Mouse (Mus musculus): Measurements from ENCODE around the gene Cux1.

Gene Cux1

DNA sequence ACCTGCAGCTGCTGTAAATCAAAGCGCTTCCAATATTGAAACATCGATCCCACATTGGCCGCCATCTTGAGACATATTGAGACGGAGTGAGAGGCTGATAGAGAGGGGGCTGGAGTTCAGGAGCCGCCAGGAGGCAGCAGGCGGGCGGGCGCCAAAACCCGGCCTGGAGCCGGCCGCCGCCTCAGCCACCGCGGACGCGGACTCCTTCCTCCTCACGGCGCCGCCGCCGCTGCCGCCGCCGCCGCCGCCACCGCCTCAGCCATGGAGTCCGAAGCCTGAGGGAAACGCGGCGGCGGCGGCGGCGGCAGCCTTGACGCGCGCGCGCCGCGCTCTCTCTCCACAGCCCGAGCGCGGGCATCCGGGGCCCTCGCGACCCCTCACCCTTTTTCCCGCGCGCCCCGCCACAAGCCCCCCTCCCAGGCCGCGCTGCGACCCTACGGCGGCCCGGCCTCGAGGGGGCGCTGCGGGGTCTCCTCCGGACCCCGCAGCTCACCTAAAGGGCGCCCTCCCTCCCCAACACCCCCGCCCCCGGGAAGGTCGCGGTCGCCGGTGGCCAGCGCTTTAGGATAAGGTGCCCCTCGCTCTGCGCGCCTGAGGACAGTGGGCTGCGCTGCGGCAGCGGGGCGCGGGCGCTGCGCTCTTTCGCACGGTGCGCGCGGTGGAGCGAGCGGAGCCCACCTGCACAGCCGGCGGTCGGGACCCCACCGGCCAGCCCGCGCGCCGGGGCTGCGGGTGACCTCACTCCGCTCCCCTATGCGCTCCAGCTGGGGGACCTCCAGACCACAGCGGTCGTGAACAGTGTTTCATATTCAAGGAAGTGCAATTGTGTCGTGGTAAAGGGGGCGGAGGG is at the start of gene Cux1:
Cux1 (minus strand) TSS at position 315 of the 850 bp plus-strand sequence.
- in situ Hi-C loops (cut with MboI, MseI): no loop called here

DNA sequence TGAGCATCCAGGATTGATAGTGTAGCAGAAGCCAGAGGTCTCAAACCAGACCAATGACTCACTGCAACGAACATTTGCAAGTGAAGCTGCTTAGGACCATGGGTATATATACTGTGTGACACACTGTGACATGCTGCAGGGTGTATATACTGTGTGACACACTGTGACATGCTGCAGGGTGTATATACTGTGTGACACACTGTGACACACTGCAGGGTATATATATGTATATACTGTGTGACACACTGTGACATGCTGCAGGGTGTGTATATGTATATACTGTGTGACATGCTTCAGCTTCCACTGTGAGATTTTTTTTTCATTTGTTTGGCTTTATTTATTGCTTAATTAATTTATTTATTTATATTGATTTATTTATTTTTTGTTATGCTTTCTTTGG is 45.1 kb upstream of the Cux1 start:
- in situ Hi-C loops (cut with MboI, MseI): no loop called here

DNA sequence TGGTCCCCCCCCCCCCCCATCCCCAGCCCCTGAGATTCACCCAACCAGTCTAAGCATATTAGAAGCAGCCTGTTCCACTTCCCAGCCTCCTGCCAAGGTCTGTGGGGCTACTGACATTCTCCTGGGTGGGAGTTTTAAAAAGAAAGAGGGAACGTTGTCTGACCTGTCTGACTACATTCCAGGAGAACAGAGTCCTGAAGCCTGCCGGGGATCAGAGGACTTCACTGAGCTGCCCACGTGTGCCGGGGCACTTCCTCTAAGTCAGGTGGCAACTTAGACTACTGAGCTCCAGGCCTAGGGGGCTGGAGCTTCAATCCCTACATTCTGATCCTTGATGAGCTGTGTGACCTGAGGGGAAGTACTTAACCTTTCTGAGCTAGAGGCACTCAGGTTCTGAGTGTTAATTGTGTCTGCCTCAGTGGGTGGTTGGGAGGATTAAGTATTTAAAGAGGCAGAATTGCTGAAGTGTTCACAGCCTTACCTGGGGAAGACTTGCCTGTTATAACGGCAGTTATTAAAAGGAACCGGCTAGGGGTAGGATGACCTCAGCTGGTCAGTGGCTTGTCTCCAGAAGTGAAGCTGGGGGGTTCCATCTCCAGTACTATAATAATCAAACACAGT is 41.6 kb upstream of the Cux1 start:
- in situ Hi-C loops (cut with MboI, MseI): no loop called here

DNA sequence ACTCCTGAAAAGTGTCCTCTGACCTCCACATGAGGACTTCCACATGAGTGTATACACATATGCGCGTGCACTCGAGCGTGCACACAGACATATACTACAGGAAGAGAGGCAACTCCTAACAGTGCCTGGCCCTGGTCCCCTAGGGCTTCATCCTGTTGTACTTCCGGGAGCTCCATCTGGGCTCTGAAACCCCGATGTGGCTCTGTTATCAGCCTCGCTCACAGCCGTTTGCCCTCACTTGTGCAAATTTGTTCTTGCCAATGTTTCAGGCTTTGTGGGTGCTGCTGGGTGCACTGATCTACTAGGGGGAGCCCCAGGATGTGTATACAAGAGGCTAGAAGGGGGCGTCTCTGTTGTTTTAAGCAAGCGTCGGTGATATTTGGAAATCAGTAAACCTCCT is 37.9 kb upstream of the Cux1 start:
- in situ Hi-C loops (cut with MboI, MseI): no loop called here

DNA sequence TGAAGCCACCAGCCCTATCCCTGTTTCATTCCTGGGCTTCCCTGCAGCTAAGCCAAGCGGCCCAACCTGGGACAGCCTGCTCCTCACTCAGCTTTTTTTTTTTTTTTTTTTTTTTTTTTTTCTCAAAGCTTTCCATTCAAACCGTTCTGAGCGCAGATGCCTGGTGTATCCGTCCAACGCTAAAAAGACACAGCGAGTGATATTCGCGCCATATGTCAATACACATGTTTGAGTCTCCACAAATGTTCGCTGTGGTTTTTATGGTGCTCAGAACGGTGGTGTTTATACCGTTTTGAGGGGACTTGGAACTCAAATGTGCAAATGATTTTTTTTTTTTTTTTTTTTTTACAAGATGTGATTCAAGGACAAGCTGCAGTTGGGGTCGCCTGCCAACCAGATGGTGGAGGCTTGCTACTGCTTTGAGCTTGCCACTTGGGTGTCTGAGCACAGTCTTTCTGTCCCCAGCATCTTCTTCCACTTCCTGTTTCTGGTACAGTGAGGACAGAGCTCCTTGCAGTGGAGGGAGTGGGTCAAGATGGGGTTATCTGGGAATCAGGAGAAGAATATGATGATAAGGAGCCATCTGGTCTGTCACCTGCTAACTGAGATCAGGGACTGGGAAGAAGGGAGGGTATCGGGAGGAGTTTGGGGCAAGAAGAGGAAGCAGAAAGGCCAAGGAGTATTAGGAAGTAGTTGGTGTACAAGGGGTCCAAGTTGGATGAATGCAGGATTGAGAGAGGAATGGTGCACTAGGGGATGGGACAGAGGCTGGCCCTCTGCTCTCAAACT is 36.1 kb upstream of the Cux1 start:
- in situ Hi-C loops (cut with MboI, MseI): no loop called here

DNA sequence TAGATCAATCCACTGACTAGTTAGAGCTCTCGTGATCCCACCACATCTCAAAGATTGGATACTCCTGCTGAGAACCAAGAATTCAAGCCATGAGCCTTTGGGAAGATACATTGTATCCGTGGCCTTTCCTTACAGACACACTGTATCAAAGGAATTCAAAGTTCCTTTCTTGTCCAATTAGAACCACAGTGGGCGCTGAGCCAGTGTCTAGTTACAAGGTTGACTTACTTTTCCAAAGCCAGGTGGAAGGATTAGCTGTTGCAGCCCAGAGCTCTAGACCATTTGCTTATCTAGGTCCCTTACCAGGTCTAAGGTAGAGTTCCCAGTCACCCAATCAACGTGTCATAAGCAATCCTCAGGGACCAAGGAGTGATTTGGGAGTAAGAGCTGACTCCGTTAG is 33.2 kb upstream of the Cux1 start:
- in situ Hi-C loops (cut with MboI, MseI): no loop called here

DNA sequence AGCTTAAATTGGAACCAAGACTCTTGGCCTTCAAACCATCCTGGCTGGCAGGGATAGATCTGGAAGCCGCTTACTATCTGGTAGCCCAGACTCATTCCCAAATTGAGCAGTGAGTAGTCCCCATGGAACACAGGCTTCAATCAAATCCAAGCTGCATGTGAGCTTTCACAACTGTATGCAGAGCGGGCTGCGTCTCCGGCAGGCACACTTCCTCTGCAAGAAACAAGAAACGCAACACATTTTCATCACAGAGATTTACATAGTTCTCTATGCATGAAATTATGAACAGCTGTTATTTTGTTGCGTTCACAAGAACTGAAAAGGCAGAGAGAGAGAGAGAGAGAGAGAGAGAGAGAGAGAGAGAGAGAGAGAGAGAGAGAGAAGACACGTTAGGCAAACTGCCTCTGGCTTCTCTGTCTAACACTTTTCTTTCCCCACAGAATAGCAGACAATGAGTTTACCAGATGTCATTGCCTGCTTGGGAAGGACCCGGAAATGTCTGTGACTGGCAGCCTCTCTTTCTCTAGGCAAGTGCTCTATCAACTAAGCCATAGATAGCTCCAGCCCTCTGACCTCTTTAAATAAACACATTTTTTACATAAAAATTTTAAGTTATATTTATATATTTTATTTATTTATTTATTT is 27.7 kb upstream of the Cux1 start:
- in situ Hi-C loops (cut with MboI, MseI): no loop called here

DNA sequence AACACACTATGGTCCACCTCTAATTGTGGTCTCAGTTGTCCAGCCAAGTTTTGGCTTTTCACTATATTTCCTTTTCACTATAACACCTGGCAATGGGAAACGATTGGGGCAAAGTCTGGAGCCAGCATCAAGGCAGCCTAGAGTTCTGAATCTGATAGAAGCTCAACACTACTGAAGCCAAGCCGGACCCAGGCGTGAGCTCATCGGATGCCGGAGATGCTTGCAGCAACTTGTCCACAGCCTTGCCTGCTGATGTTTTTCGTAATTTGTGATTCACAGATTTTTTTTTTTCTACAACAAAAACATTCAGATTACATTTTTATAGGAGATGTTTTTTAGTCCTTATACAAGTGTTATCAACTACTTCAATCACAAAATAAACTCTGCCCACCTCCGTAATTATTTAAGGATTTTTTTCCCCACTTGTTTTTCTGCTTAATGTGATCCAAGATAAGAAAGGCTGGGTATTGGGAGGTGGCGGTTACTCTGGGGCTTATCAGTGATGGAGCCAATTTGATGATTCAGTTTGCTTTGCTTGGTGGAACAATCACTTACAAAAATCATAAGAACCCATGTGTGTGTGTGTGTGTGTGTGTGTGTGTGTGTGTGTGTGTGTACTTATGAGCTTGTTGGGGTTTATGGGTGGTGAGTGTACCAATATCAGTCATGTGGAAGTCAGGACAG is 24.7 kb upstream of the Cux1 start:
- in situ Hi-C loops (cut with MboI, MseI): no loop called here

DNA sequence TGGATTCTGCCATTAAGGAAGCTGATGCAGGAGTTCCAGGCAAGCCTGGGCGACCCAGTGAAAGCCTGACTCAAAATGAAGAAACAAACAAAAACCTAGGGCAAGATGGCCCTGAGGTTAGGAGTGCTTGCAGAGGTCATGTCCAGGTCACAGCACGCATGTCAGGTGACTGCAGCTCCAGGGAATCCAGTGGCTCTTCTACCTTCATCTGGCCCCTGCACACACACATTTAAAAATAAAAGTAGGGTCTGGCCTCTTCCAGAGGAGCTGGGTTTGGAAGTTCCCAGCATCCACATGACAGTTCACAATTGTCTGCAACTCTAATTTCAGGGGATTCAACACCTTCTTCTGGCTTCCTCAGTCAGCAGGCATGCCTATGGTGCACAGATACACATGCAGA is 21.7 kb upstream of the Cux1 start:
- in situ Hi-C loops (cut with MboI, MseI): no loop called here

DNA sequence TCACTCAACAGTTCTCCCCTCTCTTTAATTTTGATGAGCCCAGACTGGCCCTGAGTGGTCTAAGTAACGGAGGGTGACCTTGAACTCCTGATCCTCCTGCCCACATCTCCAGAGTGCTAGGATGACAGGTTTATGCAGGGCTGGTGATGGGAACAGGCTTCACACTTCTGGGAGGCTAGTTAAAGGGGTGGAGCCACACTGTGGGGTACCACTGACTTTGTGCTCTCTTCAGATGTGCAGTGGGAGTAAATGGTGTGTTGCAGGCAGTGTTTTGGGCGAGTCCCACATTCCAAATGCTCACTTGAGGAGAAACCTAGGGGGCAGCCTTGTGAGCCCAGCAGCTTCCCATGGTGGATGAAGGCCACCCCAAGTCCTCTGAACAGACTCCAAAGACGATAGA is 21.2 kb upstream of the Cux1 start:
- in situ Hi-C loops (cut with MboI, MseI): no loop called here

DNA sequence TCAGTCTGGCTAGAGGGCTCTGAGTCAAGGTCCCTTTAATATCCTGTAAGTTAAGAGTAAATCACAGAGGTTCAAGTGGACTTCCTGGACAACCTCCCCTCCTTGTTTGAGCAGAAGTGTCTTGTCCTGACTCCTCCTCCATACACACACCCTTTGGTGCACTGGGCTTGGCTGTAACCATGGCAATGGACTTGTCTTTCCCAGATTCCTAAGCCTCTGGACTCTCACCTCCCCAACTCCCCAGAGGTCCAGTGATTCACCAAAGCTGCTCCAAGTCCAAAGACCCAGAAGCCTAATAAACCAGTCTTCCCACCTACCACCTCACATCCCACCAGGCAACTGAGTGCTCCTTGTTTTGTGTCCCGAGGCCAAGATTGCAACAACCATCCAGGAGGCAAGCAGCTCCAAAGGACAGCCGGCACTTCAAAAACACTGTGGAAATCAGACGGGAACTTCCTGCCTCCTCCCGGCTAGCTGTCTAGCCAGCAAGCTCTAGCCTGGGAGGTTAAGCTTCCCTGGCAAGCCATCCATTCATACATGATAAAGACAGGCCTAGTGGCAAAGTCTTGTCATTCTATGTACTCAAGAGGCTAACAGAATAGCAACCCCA is 17.5 kb upstream of the Cux1 start:
- in situ Hi-C loops (cut with MboI, MseI): no loop called here

DNA sequence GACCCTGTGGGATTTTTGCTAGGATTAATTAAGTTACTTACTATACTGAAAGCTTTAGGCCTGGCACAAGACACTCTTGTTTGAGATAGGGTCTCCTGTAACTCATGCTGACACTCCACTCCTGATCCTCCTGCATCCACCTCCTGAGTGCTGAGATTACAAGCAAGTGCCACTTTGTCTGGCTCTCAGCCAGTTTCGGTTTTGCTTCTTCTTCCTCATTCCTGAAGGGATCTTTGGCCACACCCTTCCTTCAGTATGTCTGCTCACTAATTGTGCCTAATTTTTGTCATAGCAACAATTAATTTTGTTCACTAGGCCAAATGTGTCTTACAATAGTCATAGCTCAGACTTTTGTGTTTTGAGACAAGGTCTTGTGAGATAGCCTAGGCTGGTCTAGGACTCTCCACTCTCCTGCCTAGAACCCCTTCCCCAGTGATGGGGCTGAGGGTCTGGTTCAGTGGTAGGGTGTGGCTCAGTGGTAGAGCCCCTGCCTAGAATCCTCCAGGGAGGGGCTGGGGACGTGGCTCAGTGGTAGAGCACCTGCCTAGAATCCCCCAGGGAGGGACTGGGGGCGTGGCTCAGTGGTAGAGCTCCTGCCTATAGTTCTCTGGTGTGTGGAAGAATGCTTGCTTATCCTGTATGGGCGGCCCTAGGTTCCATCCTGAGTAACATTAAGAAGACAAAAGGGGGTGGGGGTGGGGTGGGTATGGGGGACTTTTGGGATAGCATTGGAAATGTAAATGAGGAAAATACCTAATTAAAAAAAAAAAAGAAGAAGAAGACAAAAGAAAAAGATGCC is 16.6 kb upstream of the Cux1 start:
- in situ Hi-C loops (cut with MboI, MseI): no loop called here

DNA sequence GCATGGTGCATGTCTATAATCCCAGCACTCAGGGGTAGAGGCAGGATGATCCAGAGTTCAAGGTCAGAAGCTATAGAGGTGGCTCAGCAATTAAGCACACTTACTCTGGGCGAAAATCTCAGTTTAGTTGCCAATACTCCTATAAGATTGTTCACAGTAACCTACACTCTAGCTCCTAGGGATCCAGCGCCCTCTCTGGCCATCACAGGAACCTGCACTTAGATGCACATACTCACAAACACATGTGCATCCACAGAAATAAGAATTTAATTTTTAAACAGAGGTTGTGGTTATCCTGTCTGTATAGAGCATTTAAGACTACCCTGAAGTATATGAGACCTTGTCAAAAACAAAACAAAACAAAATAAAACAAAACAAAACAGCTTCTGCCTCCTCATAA is 16.0 kb upstream of the Cux1 start:
- in situ Hi-C loops (cut with MboI, MseI): no loop called here

DNA sequence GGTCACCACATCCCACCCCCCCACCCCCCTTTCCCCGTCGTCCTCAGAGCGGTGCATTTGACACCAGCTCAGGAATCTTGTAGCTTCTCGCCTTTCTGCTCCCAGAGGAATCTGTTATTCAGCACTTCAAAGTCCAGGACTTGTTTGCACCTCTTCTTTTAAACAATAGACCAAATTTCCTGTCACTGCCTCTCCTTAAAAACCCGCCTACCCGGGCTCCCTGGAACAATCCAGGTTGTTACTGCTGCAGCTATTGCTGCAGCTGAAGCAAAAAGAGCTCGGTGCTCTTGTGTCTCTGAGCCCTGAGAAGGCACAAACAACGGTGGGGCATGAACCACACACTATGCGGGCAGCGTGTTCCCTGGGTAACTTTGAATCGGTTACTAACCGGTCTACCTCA is 14.9 kb upstream of the Cux1 start:
- in situ Hi-C loops (cut with MboI, MseI): no loop called here

DNA sequence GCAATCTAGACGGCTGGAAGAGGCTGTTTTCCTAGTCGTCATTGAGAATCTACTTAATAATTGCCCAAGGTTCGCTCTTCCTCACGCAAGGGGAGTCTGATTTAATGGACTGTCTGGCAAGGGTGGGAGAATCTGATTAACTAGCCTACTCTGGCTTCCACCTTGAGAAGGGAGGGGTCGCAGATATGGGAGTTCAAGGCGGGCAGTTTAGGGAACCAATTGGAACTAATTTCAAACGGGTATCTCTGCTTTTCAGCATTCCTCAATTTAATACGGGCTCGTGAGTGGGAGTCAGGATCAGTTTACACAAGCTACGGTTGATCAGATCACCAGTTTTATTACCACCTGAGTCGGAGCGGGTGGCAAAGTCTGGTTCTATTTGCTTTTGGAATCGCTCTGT is 14.3 kb upstream of the Cux1 start:
- in situ Hi-C loops (cut with MboI, MseI): no loop called here

DNA sequence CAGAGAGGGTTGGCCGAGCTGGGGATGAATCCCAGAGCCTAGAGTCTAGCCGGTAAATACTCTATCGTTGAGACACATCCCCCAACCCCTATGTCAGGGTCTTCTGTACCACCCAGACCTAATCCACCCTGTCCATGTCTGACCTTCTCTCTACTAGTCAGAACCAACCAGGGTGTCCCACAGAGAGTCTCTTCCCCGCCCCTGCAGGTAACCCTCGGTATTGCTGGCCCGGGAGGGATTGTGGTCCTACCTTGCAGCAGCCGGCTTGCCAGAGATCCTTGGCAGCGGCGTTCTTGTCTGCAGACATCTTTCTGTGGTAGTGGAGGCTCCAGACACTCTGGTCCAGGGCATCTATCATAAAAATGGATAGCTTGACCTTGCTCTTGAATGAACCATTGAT is 13.9 kb upstream of the Cux1 start:
- in situ Hi-C loops (cut with MboI, MseI): no loop called here

DNA sequence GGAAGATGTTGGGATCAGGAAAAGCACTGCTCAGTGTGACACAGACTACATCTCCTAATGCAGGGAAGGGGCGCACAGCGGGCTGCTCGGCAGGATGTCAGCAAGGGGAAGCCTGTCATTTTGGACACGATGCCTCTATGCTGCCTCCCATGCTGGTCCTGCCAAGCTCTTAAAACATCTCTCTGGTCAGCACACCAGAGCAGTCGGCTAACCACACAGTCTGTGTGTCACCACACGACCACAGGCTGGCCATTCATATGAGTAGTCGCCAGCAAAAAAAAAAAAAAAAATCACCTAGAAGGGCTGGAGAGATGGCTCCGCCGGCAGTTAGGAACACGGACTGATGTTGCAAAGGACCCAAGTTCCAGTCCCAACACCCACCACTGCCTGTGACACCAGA is 10.9 kb upstream of the Cux1 start:
- in situ Hi-C loops (cut with MboI, MseI): no loop called here

DNA sequence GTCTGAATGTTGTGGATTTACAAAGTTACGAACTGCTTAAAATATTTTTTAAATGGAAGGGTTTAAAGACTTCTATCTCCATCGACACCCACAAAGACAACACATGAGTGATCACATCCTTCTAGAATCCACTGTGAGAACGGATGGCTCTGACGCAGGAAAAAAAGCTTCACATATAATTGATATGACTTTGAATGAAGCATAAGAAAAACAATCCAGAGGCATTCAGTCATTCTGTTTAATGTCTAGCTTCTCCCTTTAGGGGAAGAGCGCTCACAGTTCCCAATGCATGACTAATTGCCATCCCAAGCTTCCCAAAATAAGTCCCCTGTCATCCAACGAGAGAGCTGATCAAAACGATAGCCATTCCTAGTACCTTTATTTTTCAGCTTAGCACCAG is 2.9 kb upstream of the Cux1 start:
- in situ Hi-C loops (cut with MboI, MseI): loop anchor here (5.0 kb wide), 1 partner anchor 52 kb away; no protein-coding TSS in a partner anchor

DNA sequence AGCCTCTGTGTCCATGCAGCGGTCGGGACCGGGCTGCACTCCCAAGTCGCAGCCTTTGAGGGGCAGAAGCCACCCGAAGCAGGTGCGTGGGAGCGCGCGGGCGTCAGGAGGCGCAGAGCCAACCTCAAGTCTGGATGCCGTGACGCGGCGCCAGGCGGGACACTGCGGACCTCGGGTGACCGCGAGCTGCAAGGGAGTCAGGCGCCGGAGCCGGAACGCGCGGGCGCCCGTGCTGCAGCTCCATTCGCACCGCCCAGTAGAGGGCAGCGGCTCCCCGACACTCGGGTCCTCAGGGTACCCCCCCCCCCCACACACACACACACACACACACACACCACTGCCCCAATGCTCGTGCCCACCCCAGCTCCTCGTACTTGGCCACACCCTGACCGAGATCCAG is 1.5 kb upstream of the Cux1 start:
- in situ Hi-C loops (cut with MboI, MseI): no loop called here

DNA sequence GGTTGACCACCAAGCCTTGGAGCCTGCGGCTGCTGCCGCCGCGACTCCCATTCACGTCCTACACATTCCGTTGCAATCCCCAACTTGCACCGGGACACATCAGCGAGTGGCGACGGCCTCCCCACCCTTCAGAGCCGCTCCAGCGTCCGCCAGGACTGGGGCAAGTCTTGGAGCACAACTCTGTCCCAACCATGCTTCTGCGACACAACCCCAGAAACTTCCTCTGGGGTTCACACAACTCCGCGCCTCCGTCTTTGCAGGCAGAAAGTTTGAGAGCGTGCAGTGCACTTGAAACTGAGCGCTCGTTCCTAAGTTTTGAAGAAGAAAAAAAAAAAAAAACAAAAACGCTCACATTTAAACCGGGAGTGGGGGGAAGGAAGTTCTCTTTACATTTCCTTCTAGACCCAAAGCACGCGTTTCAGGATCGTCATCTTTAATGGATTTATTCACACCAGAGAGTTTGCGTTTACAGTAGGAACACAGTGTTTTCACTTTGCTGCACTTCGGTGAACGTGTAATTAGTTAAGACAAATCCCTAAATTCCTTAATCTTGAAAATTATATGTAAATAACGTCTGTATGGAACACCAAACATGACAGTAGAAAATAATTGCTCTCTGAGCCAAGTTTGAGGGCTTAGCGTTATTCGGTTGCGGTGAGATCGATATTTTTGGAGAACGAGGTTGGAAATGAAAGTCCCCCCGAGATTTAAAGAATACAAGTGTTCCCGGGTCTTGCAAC is 906 bp upstream of the Cux1 start:
- in situ Hi-C loops (cut with MboI, MseI): no loop called here

All from T-helper 1 cell (primary cell).